Mouse (Mus musculus): Measurements from ENCODE around the gene Mettl16. TPM values are rescaled to one million over a fixed set of nuclear protein-coding genes. Genes with fewer than 3 reads are reported as not detected.
"Not testable (repeated sequence)": the region's sequence is repeated elsewhere in the genome, so short reads cannot be mapped to it uniquely, and the experiment has no call there.

The Mettl16 gene
- polyA plus RNA-seq, 1 experiment from 2014 or later = 61.6 TPM

GRCm38 (mm10) chr11:74772386-74772785, 1.8 kb downstream of the Mettl16 start:
- WGBS = 88% methylated on average over 2 of the region's 2 CpGs
- no peak for ATAC-seq (ENCODE audit: insufficient number of reproducible peaks, insufficient read depth, low FRiP score, low TSS enrichment, low read depth)
- Histone ChIP-seq H3K4me2 (no peak overlapping the region), H3K4me3 (replicated peaks) (no peak overlapping the region), H3K27me3 (no peaks in the 10 kb centered on the region), H3K4me1 (replicated peaks) (peaks cover 13% of the 10 kb centered on the region), H3K27ac (no peak overlapping the region), H3K9ac (replicated peaks) (no peak overlapping the region), H3K36me3 (peaks cover 45% of the 10 kb centered on the region), H3K9me3 (no peaks in the 10 kb centered on the region)

GRCm38 (mm10) chr11:74792874-74793273, 22.2 kb downstream of the Mettl16 start:
- 94% methylated on average over 4 of the region's 4 CpGs for WGBS
- no peak overlapping the region for H3K9ac ChIP-seq (replicated peaks)
- H3K4me3 ChIP-seq (replicated peaks) = no peak overlapping the region
- H3K9me3 ChIP-seq = no peaks in the 10 kb centered on the region
- no peaks in the 10 kb centered on the region for H3K4me1 ChIP-seq (replicated peaks)
- ATAC-seq (ENCODE audit: insufficient number of reproducible peaks, insufficient read depth, low FRiP score, low TSS enrichment, low read depth) = no peak
- no peak overlapping the region for H3K27ac ChIP-seq
- no peaks in the 10 kb centered on the region for H3K27me3 ChIP-seq
- H3K36me3 ChIP-seq = peaks cover 91% of the 10 kb centered on the region
- no peak overlapping the region for H3K4me2 ChIP-seq

DNA sequence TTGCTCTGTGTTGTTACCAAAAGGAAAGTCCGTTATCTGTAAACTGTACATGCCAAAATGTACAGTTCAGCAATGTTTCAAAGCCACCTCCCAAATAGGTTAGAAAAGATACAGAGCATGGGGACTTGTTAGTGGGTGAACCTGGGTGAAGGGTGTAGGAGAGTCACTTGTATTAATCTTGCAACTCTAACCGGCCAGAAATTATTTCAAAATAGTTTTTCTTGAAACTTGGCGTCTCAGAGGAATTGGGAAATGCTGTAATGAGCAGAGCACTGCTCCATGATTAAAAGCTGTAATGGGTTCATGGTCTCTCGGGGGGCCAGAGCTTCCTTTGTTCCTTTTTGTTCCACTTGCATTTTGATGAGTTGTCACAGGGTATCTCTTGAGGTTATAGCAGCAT, 30.0 kb downstream of the Mettl16 start:
- H3K36me3 ChIP-seq = peaks cover 86% of the 10 kb centered on the region
- no peak overlapping the region for H3K4me3 ChIP-seq (replicated peaks)
- no peaks in the 10 kb centered on the region for H3K9me3 ChIP-seq
- H3K4me1 ChIP-seq (replicated peaks) = no peaks in the 10 kb centered on the region
- no peaks in the 10 kb centered on the region for H3K27me3 ChIP-seq
- no peak overlapping the region for H3K9ac ChIP-seq (replicated peaks)
- WGBS = 85% methylated on average over 4 of the region's 4 CpGs
- ATAC-seq (ENCODE audit: insufficient number of reproducible peaks, insufficient read depth, low FRiP score, low TSS enrichment, low read depth) = no peak
- no peak overlapping the region for H3K27ac ChIP-seq
- H3K4me2 ChIP-seq = no peak overlapping the region

DNA sequence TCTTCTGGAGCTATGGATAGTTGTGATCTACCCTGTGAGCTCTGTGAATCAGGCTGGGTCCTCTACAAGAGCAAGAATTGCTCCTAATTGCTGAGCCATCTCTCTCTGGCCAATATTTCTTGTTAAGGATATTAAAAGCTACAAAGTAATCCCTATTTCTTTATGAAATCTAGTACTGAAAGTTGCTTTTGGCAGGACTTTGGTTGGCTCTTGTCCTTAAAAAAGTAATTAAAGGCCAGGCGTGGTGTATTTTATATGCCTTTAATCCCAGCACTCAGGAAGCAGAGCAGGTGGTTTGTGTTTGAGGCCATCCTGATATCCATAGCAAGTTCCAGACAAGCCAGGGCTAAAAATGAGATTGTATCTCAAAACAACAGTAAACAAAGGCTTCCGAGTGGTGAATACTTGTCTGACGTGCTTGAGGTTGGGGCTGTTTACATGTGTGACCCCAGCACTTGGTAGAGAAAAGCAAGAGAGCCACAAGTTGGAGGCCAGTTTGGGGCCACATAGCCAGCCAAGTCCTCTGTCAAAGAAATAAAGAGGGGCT, 33.5 kb downstream of the Mettl16 start:
- ATAC-seq (ENCODE audit: insufficient number of reproducible peaks, insufficient read depth, low FRiP score, low TSS enrichment, low read depth) = no peak
- WGBS = 77% methylated on average over 3 of the region's 3 CpGs
- no peak overlapping the region for H3K4me3 ChIP-seq (replicated peaks)
- H3K4me1 ChIP-seq (replicated peaks) = no peaks in the 10 kb centered on the region
- H3K9ac ChIP-seq (replicated peaks) = no peak overlapping the region
- H3K36me3 ChIP-seq = peaks cover 86% of the 10 kb centered on the region
- no peak overlapping the region for H3K27ac ChIP-seq
- H3K4me2 ChIP-seq = no peak overlapping the region
- H3K9me3 ChIP-seq = no peaks in the 10 kb centered on the region
- H3K27me3 ChIP-seq = no peaks in the 10 kb centered on the region

DNA sequence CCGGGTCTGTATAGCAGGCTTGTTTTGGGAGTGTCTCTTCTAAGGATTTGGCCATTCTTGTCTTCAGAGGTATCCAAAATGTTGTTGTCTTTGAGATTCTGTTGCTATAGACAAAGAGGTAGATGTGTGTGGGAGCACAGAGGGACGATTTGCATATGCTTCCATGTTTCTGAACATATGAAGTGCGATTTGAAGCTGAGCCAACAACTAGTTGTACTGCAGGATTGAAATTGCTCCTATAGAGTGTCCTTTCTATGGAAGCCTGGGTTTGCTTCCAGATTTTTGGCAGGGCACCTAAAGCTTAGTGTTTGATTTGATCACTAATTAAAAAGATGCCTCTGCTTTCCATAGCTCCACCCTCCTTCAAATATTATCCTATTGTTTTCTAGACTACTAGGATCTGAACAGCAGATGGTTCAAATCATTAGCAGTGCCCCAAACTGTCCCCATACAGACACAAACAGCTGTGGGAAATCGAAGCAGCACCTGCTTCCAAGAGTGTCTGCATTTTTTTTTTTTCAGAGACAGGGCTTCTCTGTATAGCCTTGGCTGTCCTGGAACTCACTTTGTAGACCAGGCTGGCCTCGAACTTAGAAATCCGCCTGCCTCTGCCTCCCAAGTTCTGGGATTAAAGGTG, 36.7 kb downstream of the Mettl16 start:
- ATAC-seq (ENCODE audit: insufficient number of reproducible peaks, insufficient read depth, low FRiP score, low TSS enrichment, low read depth) = no peak
- H3K9ac ChIP-seq (replicated peaks) = no peak overlapping the region
- no peaks in the 10 kb centered on the region for H3K9me3 ChIP-seq
- H3K27ac ChIP-seq = no peak overlapping the region
- WGBS = 93% methylated on average over 6 of the region's 6 CpGs
- H3K4me1 ChIP-seq (replicated peaks) = no peaks in the 10 kb centered on the region
- H3K27me3 ChIP-seq = no peaks in the 10 kb centered on the region
- no peak overlapping the region for H3K4me3 ChIP-seq (replicated peaks)
- no peak overlapping the region for H3K4me2 ChIP-seq
- H3K36me3 ChIP-seq = peaks cover 74% of the 10 kb centered on the region

- Histone ChIP-seq H3K9ac (replicated peaks) (no peak overlapping the region), H3K36me3 (peaks cover 73% of the 10 kb centered on the region), H3K4me1 (replicated peaks) (no peaks in the 10 kb centered on the region), H3K9me3 (no peaks in the 10 kb centered on the region), H3K4me3 (replicated peaks) (no peak overlapping the region), H3K27ac (no peak overlapping the region), H3K4me2 (no peak overlapping the region), H3K27me3 (no peaks in the 10 kb centered on the region)
- ATAC-seq (ENCODE audit: insufficient number of reproducible peaks, insufficient read depth, low FRiP score, low TSS enrichment, low read depth) = no peak
- 95% methylated on average over 6 of the region's 6 CpGs for WGBS
Observed at GRCm38 (mm10) chr11:74808251-74808853, 37.7 kb downstream of the Mettl16 start.

DNA sequence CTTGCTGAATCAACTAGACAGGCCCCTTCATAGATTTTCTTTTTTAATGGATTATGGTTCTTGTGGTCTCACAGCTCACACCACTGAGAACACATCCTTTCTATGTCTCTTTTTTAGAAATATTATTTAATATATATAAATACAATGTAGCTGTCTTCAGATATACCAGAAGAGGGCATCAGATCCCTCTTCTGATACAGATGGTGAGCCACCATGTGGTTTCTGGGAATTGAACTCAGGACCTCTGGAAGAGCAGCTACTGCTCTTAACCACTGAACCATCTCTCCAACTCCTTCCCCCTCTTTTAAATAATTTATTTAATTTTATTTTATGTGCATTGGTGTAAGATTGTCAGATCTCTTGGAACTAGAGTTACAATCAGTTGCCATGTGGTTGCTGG, 39.5 kb downstream of the Mettl16 start:
- no peak for ATAC-seq (ENCODE audit: insufficient number of reproducible peaks, insufficient read depth, low FRiP score, low TSS enrichment, low read depth)
- H3K36me3 ChIP-seq = peaks cover 74% of the 10 kb centered on the region

GRCm38 (mm10) chr11:74811027-74811426, 40.4 kb downstream of the Mettl16 start:
- H3K9ac ChIP-seq (replicated peaks); H3K27ac ChIP-seq; H3K4me3 ChIP-seq (replicated peaks); H3K27me3 ChIP-seq; ATAC-seq (ENCODE audit: insufficient number of reproducible peaks, insufficient read depth, low FRiP score, low TSS enrichment, low read depth); H3K4me2 ChIP-seq; H3K4me1 ChIP-seq (replicated peaks); H3K9me3 ChIP-seq: not testable (repeated sequence)
- WGBS = 54% methylated on average over 3 of the region's 3 CpGs
- H3K36me3 ChIP-seq = peaks cover 68% of the 10 kb centered on the region

More for the DNA sequence above, 39.5 kb downstream of the Mettl16 start:
- no peak overlapping the region for H3K9ac ChIP-seq (replicated peaks)
- no peak overlapping the region for H3K27ac ChIP-seq
- H3K9me3 ChIP-seq = no peaks in the 10 kb centered on the region
- H3K4me1 ChIP-seq (replicated peaks) = no peaks in the 10 kb centered on the region
- no peak overlapping the region for H3K4me3 ChIP-seq (replicated peaks)
- H3K27me3 ChIP-seq = no peaks in the 10 kb centered on the region
- H3K4me2 ChIP-seq = no peak overlapping the region

GRCm38 (mm10) chr11:74811538-74811937, 40.9 kb downstream of the Mettl16 start:
- Histone ChIP-seq H3K9ac (replicated peaks) (no peak overlapping the region), H3K36me3 (peaks cover 67% of the 10 kb centered on the region), H3K27me3 (no peaks in the 10 kb centered on the region), H3K4me1 (replicated peaks) (no peaks in the 10 kb centered on the region), H3K9me3 (no peaks in the 10 kb centered on the region), H3K4me3 (replicated peaks) (no peak overlapping the region), H3K4me2 (no peak overlapping the region), H3K27ac (no peak overlapping the region)
- WGBS = 64% methylated on average over 5 of the region's 5 CpGs
- no peak for ATAC-seq (ENCODE audit: insufficient number of reproducible peaks, insufficient read depth, low FRiP score, low TSS enrichment, low read depth)

DNA sequence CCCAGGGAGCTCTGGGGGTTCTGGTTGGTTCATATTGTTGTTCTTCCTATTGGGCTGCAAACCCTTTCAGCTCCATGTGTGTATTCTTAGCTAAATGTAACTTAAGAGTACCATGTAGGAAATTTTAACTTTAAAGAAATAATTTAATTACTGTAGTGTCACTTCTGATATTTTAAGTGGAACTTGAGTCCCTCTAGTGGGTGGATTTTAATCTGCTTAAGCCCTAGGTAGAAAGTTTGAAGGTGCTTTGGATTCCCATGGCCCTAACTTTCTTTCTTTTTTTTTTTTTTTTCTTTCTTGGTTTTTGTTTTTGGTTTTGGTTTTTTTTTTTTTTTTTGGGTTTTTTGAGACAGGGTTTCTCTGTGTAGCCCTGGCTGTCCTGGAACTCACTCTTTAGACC, 45.2 kb downstream of the Mettl16 start:
- H3K4me2 ChIP-seq = no peak overlapping the region
- H3K27me3 ChIP-seq = no peaks in the 10 kb centered on the region
- no peaks in the 10 kb centered on the region for H3K9me3 ChIP-seq
- H3K4me1 ChIP-seq (replicated peaks) = no peaks in the 10 kb centered on the region
- H3K27ac ChIP-seq = no peak overlapping the region
- peaks cover 69% of the 10 kb centered on the region for H3K36me3 ChIP-seq
- no peak for ATAC-seq (ENCODE audit: insufficient number of reproducible peaks, insufficient read depth, low FRiP score, low TSS enrichment, low read depth)
- H3K4me3 ChIP-seq (replicated peaks) = no peak overlapping the region
- no peak overlapping the region for H3K9ac ChIP-seq (replicated peaks)

DNA sequence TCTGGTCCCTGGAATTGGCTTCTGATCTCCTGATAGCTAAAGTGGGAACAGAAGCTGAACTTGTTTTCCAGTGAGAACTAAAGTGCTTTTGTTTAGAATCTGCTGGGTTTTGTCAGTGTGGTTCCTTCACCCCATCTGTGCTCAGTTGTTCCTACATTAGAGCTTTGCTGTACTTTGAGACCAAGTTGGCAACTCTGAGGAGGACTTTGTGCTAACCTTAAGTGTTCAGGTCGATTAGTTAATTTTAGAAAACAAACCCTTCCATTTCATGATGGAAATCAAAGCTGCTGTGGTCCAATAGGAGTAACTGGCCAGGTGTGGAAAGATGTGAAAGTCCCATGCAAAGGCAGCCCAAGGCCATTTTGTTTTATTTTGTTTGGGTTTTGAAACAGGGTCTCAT, 50.3 kb downstream of the Mettl16 start:
- Histone ChIP-seq H3K4me2 (no peak overlapping the region), H3K4me3 (replicated peaks) (no peak overlapping the region), H3K27ac (no peak overlapping the region), H3K9ac (replicated peaks) (no peak overlapping the region), H3K27me3 (no peaks in the 10 kb centered on the region), H3K4me1 (replicated peaks) (no peaks in the 10 kb centered on the region), H3K36me3 (peaks cover 56% of the 10 kb centered on the region), H3K9me3 (no peaks in the 10 kb centered on the region)
- WGBS = 53% methylated on average over 1 of the region's 1 CpGs
- ATAC-seq (ENCODE audit: insufficient number of reproducible peaks, insufficient read depth, low FRiP score, low TSS enrichment, low read depth) = no peak

GRCm38 (mm10) chr11:74821463-74821862, 50.8 kb downstream of the Mettl16 start:
- no peak for ATAC-seq (ENCODE audit: insufficient number of reproducible peaks, insufficient read depth, low FRiP score, low TSS enrichment, low read depth)

More at GRCm38 (mm10) chr11:74821463-74821862, 50.8 kb downstream of the Mettl16 start:
- Histone ChIP-seq H3K4me2 (no peak overlapping the region), H3K27me3 (no peaks in the 10 kb centered on the region), H3K4me1 (replicated peaks) (no peaks in the 10 kb centered on the region), H3K4me3 (replicated peaks) (no peak overlapping the region), H3K9me3 (no peaks in the 10 kb centered on the region), H3K9ac (replicated peaks) (no peak overlapping the region), H3K36me3 (peaks cover 52% of the 10 kb centered on the region), H3K27ac (no peak overlapping the region)
- 42% methylated on average over 1 of the region's 1 CpGs for WGBS
